In genomic region chr9:120723026-120723425, GRCm38 (mm10) we compare ENCODE assay signal across 18 mouse cellular contexts.
DNase-seq lines count a peak whose midpoint lies in the region; TF ChIP-seq lines count a peak whose summit lies in the region.
"Had no signal": no experiment of that assay in that cellular context is flagged by ENCODE, and none has a peak within 500 bp of the region (broad histone marks: within the 10 kb centered on the region; RNA-seq: fewer than 3 reads in every experiment).

No protein-coding gene starts in this region.

- no peak overlapping the region for H3K27ac ChIP-seq in cerebellum, adult 2 months (ENCODE audit: insufficient read depth, low read length)
- H3K27ac ChIP-seq in left cerebral cortex, adult 2 months, result no peak overlapping the region
- H3K27ac ChIP-seq: embryonic facial prominence, embryonic 12.5 days; forebrain, embryonic 15.5 days; heart, embryonic 10.5 days; hindbrain, embryonic 12.5 days had no signal

- H3K27me3 ChIP-seq in E14TG2a.4 (ENCODE audit: insufficient read depth, low read length), result 0 out of 2 replicates have a peak, but pooled peaks cover 4% of the 10 kb centered on the region
- no peaks in the 10 kb centered on the region for H3K27me3 ChIP-seq in cerebellum, adult 2 months (ENCODE audit: control insufficient read depth, insufficient read depth, low read length)
- H3K27me3 ChIP-seq: CH12.LX; embryonic facial prominence, embryonic 12.5 days; forebrain, embryonic 15.5 days; hindbrain, embryonic 12.5 days had no signal

- H3K4me3 ChIP-seq in E14TG2a.4 (replicated peaks; ENCODE audit: low read length), result peak overlapping the region; percentile 51
- H3K4me3 ChIP-seq in cerebellum, adult 2 months (replicated peaks; ENCODE audit: insufficient read depth, low read depth, low read length), result no peak overlapping the region
- no peak overlapping the region for H3K4me3 ChIP-seq in left cerebral cortex, adult 2 months
- H3K4me3 ChIP-seq: embryonic facial prominence, embryonic 12.5 days; forebrain, embryonic 15.5 days; heart, embryonic 10.5 days; hindbrain, embryonic 12.5 days had no signal

- no peak for TF ChIP-seq POLR2A in cerebellum, adult 2 months (IDR thresholded peaks at IDR 0.05; ENCODE audit: borderline replicate concordance, insufficient read depth, low read length)

- H3K4me1 ChIP-seq in E14TG2a.4 (replicated peaks; ENCODE audit: low read depth, low read length), result peaks cover 22% of the 10 kb centered on the region
- peaks cover 17% of the 10 kb centered on the region for H3K4me1 ChIP-seq in cerebellum, adult 2 months (ENCODE audit: control insufficient read depth, insufficient read depth, low read length)
- H3K4me1 ChIP-seq: embryonic facial prominence, embryonic 12.5 days; forebrain, embryonic 15.5 days; heart, embryonic 10.5 days had no signal

- no peak for TF ChIP-seq CTCF in E14TG2a.4 (conservative IDR thresholded peaks at IDR 0.05; ENCODE audit: low read length)
- TF ChIP-seq CTCF in cerebellum, adult 2 months (IDR thresholded peaks at IDR 0.05; ENCODE audit: borderline replicate concordance, insufficient read depth, low read depth, low read length), result no peak
- TF ChIP-seq CTCF in left cerebral cortex, adult 2 months (IDR thresholded peaks at IDR 0.05), result no peak

- WGBS in cerebellum, adult 2 months, result 23% methylated on average over 5 of the region's 5 CpGs

- intact Hi-C loops in left cerebral cortex, adult 2 months (cut with DNase I), result no loop called here

- peaks cover 7% of the 10 kb centered on the region for H3K9me3 ChIP-seq in E14TG2a.4 (ENCODE audit: low read length)
- H3K9me3 ChIP-seq: forebrain, embryonic 15.5 days; G1E; heart, embryonic 10.5 days had no signal

- no peaks in the 10 kb centered on the region for H3K36me3 ChIP-seq in E14TG2a.4 (ENCODE audit: insufficient read depth, low read length)
- H3K36me3 ChIP-seq: embryonic facial prominence, embryonic 12.5 days; forebrain, embryonic 15.5 days; G1E; heart, embryonic 10.5 days; hindbrain, embryonic 12.5 days had no signal

- DNase-seq in brain, adult 2 months (ENCODE audit: low read depth, low spot score), result peak; percentile 61
- DNase-seq in cerebellum, adult 2 months, result peak; percentile 66 to 73
- DNase-seq in cerebellum, postnatal 25 days, result peak; percentile 64 to 65
- no peak for DNase-seq in layer of hippocampus, postnatal 25 days (ENCODE audit: extremely low spot score in 1 of 2, low spot score in 1 of 2)
- no peak for DNase-seq in T-cell, adult 2 months (ENCODE audit: low spot score)
- no peak for DNase-seq in left cerebral cortex, adult 2 months (ENCODE audit: extremely low spot score in 1 of 2, low spot score in 2 of 2)
- DNase-seq: adrenal gland, postnatal 14 days; gastrocnemius, postnatal 10 days; heart, adult 18-20 months; heart, postnatal 10 days; heart, postnatal 4 days had no signal

Comparison
In these comparisons a context has a peak if more than half of its experiments do, and no peak if none do; other contexts are left out.
1. DNase-seq: peak in brain, adult 2 months (single experiment), cerebellum, adult 2 months (2 of 2) and cerebellum, postnatal 25 days (2 of 2); none in layer of hippocampus, postnatal 25 days (0 of 2), T-cell, adult 2 months (single experiment) and left cerebral cortex, adult 2 months (0 of 2).